Mouse (Mus musculus) midbrain, postnatal 0 days (tissue): ENCODE data around the gene Nfib. TPM values are rescaled to one million over a fixed set of nuclear protein-coding genes. Genes with fewer than 3 reads are reported as not detected.
A peak's percentile ranks its signal among the peaks of the same experiment; 100 is the strongest.

Experiments used
- ATAC-seq: fragments of 200-750 bp; cut with Nextera tagmentation; 2 replicates; pipeline ENCODE4 v1.8.0; 2017; ENCODE audit warnings: moderate number of reproducible peaks, mild to moderate bottlenecking, moderate TSS enrichment, moderate library complexity; ENCODE audit not compliant: low FRiP score
- DNase-seq: peaks from one replicate; pipeline ENCODE4 v3.0.0-alpha.2; 2015; ENCODE audit warnings: low spot score
- H3K27ac ChIP-seq: fragments of 300-500 bp; sonication (generic); 2 replicates; pipeline ENCODE4 v1.5.1; 2014; ENCODE audit warnings: low read depth, mild to moderate bottlenecking, low read length, mixed read lengths
- H3K27me3 ChIP-seq: fragments of 300-500 bp; sonication (generic); 2 replicates; pipeline ENCODE4 v1.6.1; 2014; ENCODE audit warnings: low read length, control low read depth, mixed read lengths; ENCODE audit not compliant: insufficient read depth
- H3K36me3 ChIP-seq: fragments of 300-500 bp; sonication (generic); 2 replicates; pipeline ENCODE4 v1.6.1; 2014; ENCODE audit warnings: low read length, control low read depth, mixed read lengths; ENCODE audit not compliant: insufficient read depth
- H3K4me1 ChIP-seq: fragments of 300-500 bp; sonication (generic); 2 replicates; pipeline ENCODE4 v1.6.1; 2014; ENCODE audit warnings: mild to moderate bottlenecking, control low read depth, antibody characterized with exemption, low read length, mixed read lengths; ENCODE audit not compliant: insufficient read depth
- H3K4me2 ChIP-seq: fragments of 300-500 bp; sonication (generic); 2 replicates; pipeline ENCODE4 v1.6.1; 2014; ENCODE audit warnings: low read depth, mild to moderate bottlenecking, low read length, mixed read lengths; ENCODE audit not compliant: poor library complexity, severe bottlenecking
- H3K4me3 ChIP-seq: fragments of 300-500 bp; sonication (generic); 2 replicates; pipeline ENCODE4 v1.5.1; 2014; ENCODE audit warnings: low read depth, mild to moderate bottlenecking, low read length, moderate library complexity
- H3K9ac ChIP-seq: fragments of 300-500 bp; sonication (generic); replicated peaks from 2 replicates; pipeline ENCODE4 v1.6.1; 2014; ENCODE audit warnings: mild to moderate bottlenecking, low read length, moderate library complexity, mixed read lengths; ENCODE audit not compliant: poor library complexity, severe bottlenecking
- H3K9me3 ChIP-seq: fragments of 300-500 bp; sonication (generic); 2 replicates; pipeline ENCODE4 v1.6.1; 2016; ENCODE audit warnings: low read length, control low read depth
- CTCF ChIP-seq: IDR thresholded peaks from 2 replicates; pipeline ENCODE4 v1.5.1; 2016; ENCODE audit warnings: antibody characterized with exemption, mild to moderate bottlenecking
- WGBS: fragments of 180-500 bp; shearing (Covaris S2); extraction: QIAGEN DNeasy Blood & Tissue Kit; methylation state at CpG from one replicate; pipeline ENCODE4 v1.1.7; 2014; 5-methylcytosine and 5-hydroxymethylcytosine counted together
- polyA plus RNA-seq: library from polyadenylated mRNA; unstranded; fragments of >200 nt; fragmentation: Nextera tagmentation; extraction: Ambion mirVana; gene quantifications from 2 replicates; pipeline ENCODE4 v1.2.1, GENCODE M21; 2015
- total RNA-seq: library from RNA; depleted of rRNA; stranded (reverse); fragments of >200 nt; gene quantifications from 2 replicates; pipeline ENCODE4 v1.2.3, GENCODE M21; 2014

Gene Nfib
- total and polyA plus RNA-seq, 2 experiments from 2014 or later = 27.7 to 62.8 TPM

GRCm38 (mm10) chr4:82385638-82386037 lies 319.9 kb downstream of the Nfib start:
- 80% methylated on average over 4 of the region's 4 CpGs for WGBS
- TF ChIP-seq CTCF = no peak
- H3K4me2 ChIP-seq = no peak overlapping the region
- H3K9me3 ChIP-seq = no peaks in the 10 kb centered on the region
- no peaks in the 10 kb centered on the region for H3K4me1 ChIP-seq
- ATAC-seq (no peak), DNase-seq (no peak)
- H3K36me3 ChIP-seq = no peaks in the 10 kb centered on the region
- H3K27ac ChIP-seq = no peak overlapping the region
- no peak overlapping the region for H3K9ac ChIP-seq
- H3K4me3 ChIP-seq = no peak overlapping the region
- H3K27me3 ChIP-seq = no peaks in the 10 kb centered on the region

- no peak overlapping the region for H3K9ac ChIP-seq
- H3K4me1 ChIP-seq = no peaks in the 10 kb centered on the region
- no peak for TF ChIP-seq CTCF
- no peaks in the 10 kb centered on the region for H3K9me3 ChIP-seq
- no peak overlapping the region for H3K4me3 ChIP-seq
- DNase-seq = peak; percentile 72
- H3K36me3 ChIP-seq = no peaks in the 10 kb centered on the region
- H3K4me2 ChIP-seq = no peak overlapping the region
- 59% methylated on average over 11 of the region's 11 CpGs for WGBS
- H3K27me3 ChIP-seq = no peaks in the 10 kb centered on the region
- peak; percentile 47; the same call in 1 of the 2 replicates for ATAC-seq
- no peak overlapping the region for H3K27ac ChIP-seq
Observed at GRCm38 (mm10) chr4:82383991-82384731, 321.4 kb downstream of the Nfib start.

- Histone ChIP-seq H3K9me3 (no peaks in the 10 kb centered on the region), H3K36me3 (no peaks in the 10 kb centered on the region), H3K9ac (no peak overlapping the region), H3K4me3 (no peak overlapping the region), H3K27me3 (no peaks in the 10 kb centered on the region), H3K4me2 (no peak overlapping the region), H3K27ac (no peak overlapping the region), H3K4me1 (no peaks in the 10 kb centered on the region)
- no peak for TF ChIP-seq CTCF
- ATAC-seq (no peak), DNase-seq (no peak)
- WGBS = 58% methylated on average over 8 of the region's 8 CpGs
Observed at GRCm38 (mm10) chr4:82383346-82383745, 322.2 kb downstream of the Nfib start.

- H3K9me3 ChIP-seq = no peaks in the 10 kb centered on the region
- ATAC-seq = no peak
- no peaks in the 10 kb centered on the region for H3K4me1 ChIP-seq
- H3K9ac ChIP-seq = no peak overlapping the region
- H3K27me3 ChIP-seq = no peaks in the 10 kb centered on the region
- DNase-seq = no peak
- TF ChIP-seq CTCF = no peak
- no peak overlapping the region for H3K4me2 ChIP-seq
- no peaks in the 10 kb centered on the region for H3K36me3 ChIP-seq
- H3K4me3 ChIP-seq = no peak overlapping the region
- no peak overlapping the region for H3K27ac ChIP-seq
- 73% methylated on average over 1 of the region's 1 CpGs for WGBS
Observed at GRCm38 (mm10) chr4:82381786-82382185, 323.8 kb downstream of the Nfib start.

GRCm38 (mm10) chr4:82380578-82380977 lies 325.0 kb downstream of the Nfib start:
- Histone ChIP-seq H3K4me2 (no peak overlapping the region), H3K27me3 (no peaks in the 10 kb centered on the region), H3K27ac (no peak overlapping the region), H3K9ac (no peak overlapping the region), H3K4me1 (no peaks in the 10 kb centered on the region), H3K4me3 (no peak overlapping the region), H3K36me3 (no peaks in the 10 kb centered on the region), H3K9me3 (no peaks in the 10 kb centered on the region)
- no peak for TF ChIP-seq CTCF
- ATAC-seq (no peak), DNase-seq (no peak)

GRCm38 (mm10) chr4:82378050-82378449 lies 327.5 kb downstream of the Nfib start:
- Histone ChIP-seq H3K27ac (no peak overlapping the region), H3K9me3 (no peaks in the 10 kb centered on the region), H3K9ac (no peak overlapping the region), H3K4me1 (0 out of 2 replicates have a peak, but pooled peaks cover 3% of the 10 kb centered on the region), H3K4me2 (no peak overlapping the region), H3K4me3 (no peak overlapping the region), H3K27me3 (no peaks in the 10 kb centered on the region), H3K36me3 (no peaks in the 10 kb centered on the region)
- no peak for ATAC-seq
- TF ChIP-seq CTCF = no peak
- WGBS = 95% methylated on average over 3 of the region's 3 CpGs
- no peak for DNase-seq
